ENCODE assay signal across 22 mouse cellular contexts in the genomic region with DNA sequence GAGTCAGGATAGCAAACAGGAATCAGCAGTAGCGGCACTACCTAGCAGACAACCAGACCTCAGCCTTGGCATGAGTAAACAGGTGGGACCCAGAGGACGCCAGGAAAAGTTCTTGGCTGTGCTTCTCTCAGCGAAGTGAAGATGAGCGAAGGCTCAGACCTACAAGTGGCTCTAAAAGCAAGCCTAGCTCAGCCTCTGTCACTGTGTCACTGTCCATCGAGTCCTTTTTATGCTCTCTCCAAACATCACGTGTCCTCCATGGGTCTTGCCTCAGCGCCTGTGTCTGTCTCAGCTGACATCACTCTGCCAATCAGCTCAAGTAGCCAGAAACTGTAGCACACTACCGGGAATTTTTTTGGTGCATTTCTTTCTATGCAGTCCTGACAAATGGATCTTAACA. TPM values are rescaled to one million over a fixed set of nuclear protein-coding genes. Genes with fewer than 3 reads are reported as not detected.
A peak's percentile ranks its signal among the peaks of the same experiment; 100 is the strongest.
DNase-seq lines count a peak whose midpoint lies in the region; ATAC-seq and TF ChIP-seq lines count a peak whose summit lies in the region.
"Had no signal": no experiment of that assay in that cellular context is flagged by ENCODE, and none has a peak within 500 bp of the region (broad histone marks: within the 10 kb centered on the region; RNA-seq: fewer than 3 reads in every experiment).

No protein-coding gene starts in this region.

- H3K9ac ChIP-seq in liver, adult 2 months (ENCODE audit: low read depth, low read length), result peak overlapping the region; percentile 26
- no peak overlapping the region for H3K9ac ChIP-seq in liver, embryonic 12.5 days
- no peak overlapping the region for H3K9ac ChIP-seq in liver, postnatal 0 days (replicated peaks)

- no peaks in the 10 kb centered on the region for H3K9me3 ChIP-seq in liver, embryonic 12.5 days (replicated peaks)
- no peaks in the 10 kb centered on the region for H3K9me3 ChIP-seq in liver, postnatal 0 days (ENCODE audit: low read length)
- H3K9me3 ChIP-seq: G1E had no signal

- DNase-seq in gastrocnemius, adult 18-20 months (ENCODE audit: low spot score), result peak; percentile 44
- no peak for DNase-seq in gastrocnemius, postnatal 10 days
- DNase-seq in gastrocnemius, adult 2 months, result peak; percentile 61
- DNase-seq in gastrocnemius, postnatal 4 days (ENCODE audit: low spot score in 2 of 2), result no peak
- DNase-seq in liver, adult 2 months (ENCODE audit: extremely low read depth, low read depth, low spot score), result peak; percentile 83
- peak; percentile 32 for DNase-seq in liver, postnatal 0 days
- DNase-seq in liver, result no peak
- DNase-seq: adrenal gland, adult 2 months; adrenal gland, adult 8-10 months; adrenal gland, postnatal 10 days; adrenal gland, postnatal 14 days; adrenal gland, postnatal 25 days; adrenal gland, postnatal 36 days; B cell, adult 2 months; cerebellum, adult 11 months; cerebellum, adult 11-12 months had no signal

- no peak for ATAC-seq in liver, embryonic 12.5 days
- ATAC-seq in liver, postnatal 0 days, result peak; percentile 91
- ATAC-seq: activated CD4-positive, CD25-positive, alpha-beta regulatory T cell, adult 4 months; CD4-positive, CD25-positive, alpha-beta regulatory T cell, adult 4 months; Patski had no signal

- H3K4me2 ChIP-seq in liver, embryonic 12.5 days, result no peak overlapping the region
- peak overlapping the region; percentile 11; the same call in 1 of the 2 replicates for H3K4me2 ChIP-seq in liver, postnatal 0 days (ENCODE audit: low read depth, low read length)

- TF ChIP-seq CTCF in gastrocnemius, adult 2 months (IDR thresholded peaks at IDR 0.05), result no peak
- TF ChIP-seq CTCF in liver, adult 2 months (IDR thresholded peaks at IDR 0.05; ENCODE audit: low read depth, low read length), result no peak
- TF ChIP-seq CTCF in liver, postnatal 0 days (IDR thresholded peaks at IDR 0.05; ENCODE audit: low read depth), result no peak

- H3K4me3 ChIP-seq in gastrocnemius, adult 2 months, result peak overlapping the region; percentile 62
- H3K4me3 ChIP-seq in liver, adult 2 months (ENCODE audit: insufficient read depth, low read depth, low read length), result peak overlapping the region; percentile 9; the same call in 1 of the 2 replicates
- H3K4me3 ChIP-seq in liver, embryonic 12.5 days, result no peak overlapping the region
- no peak overlapping the region for H3K4me3 ChIP-seq in liver, postnatal 0 days (ENCODE audit: low read depth, low read length)

- H3K79me2 ChIP-seq in liver, adult 2 months (ENCODE audit: control insufficient read depth, insufficient read depth, low read length), result no peaks in the 10 kb centered on the region

- peak; percentile 55; the same call in 1 of the 2 replicates for TF ChIP-seq POLR2A in liver, adult 2 months (IDR thresholded peaks at IDR 0.05; ENCODE audit: extremely low read depth, insufficient read depth, low read length)

- H3K4me1 ChIP-seq in liver, adult 2 months (ENCODE audit: control insufficient read depth, insufficient read depth, low read length), result no peaks in the 10 kb centered on the region
- no peaks in the 10 kb centered on the region for H3K4me1 ChIP-seq in liver, embryonic 12.5 days
- no peaks in the 10 kb centered on the region for H3K4me1 ChIP-seq in liver, postnatal 0 days (ENCODE audit: insufficient read depth)

- no peaks in the 10 kb centered on the region for H3K36me3 ChIP-seq in liver, adult 2 months (ENCODE audit: control insufficient read depth, insufficient read depth, low read length)
- H3K36me3 ChIP-seq in liver, embryonic 12.5 days, result no peaks in the 10 kb centered on the region
- no peaks in the 10 kb centered on the region for H3K36me3 ChIP-seq in liver, postnatal 0 days (replicated peaks; ENCODE audit: insufficient read depth, low read length)
- H3K36me3 ChIP-seq: G1E had no signal

- H3K27ac ChIP-seq in gastrocnemius, adult 2 months, result peak overlapping the region; percentile 76
- peak overlapping the region; percentile 21; the same call in 1 of the 2 replicates for H3K27ac ChIP-seq in liver, adult 2 months (replicated peaks; ENCODE audit: insufficient read depth, low read depth, low read length)
- H3K27ac ChIP-seq in liver, embryonic 12.5 days, result no peak overlapping the region
- no peak overlapping the region for H3K27ac ChIP-seq in liver, postnatal 0 days (ENCODE audit: low read depth)

- intact Hi-C loops in gastrocnemius, adult 2 months (cut with DNase I), result no loop called here

- no peak for TF ChIP-seq EP300 in liver, postnatal 0 days (IDR thresholded peaks at IDR 0.05; ENCODE audit: low read depth)

- H3K27me3 ChIP-seq in liver, adult 2 months (ENCODE audit: control insufficient read depth, insufficient read depth, low read length), result no peaks in the 10 kb centered on the region
- H3K27me3 ChIP-seq in liver, embryonic 12.5 days (replicated peaks), result 0 out of 2 replicates have a peak, but pooled peaks cover 3% of the 10 kb centered on the region
- no peaks in the 10 kb centered on the region for H3K27me3 ChIP-seq in liver, postnatal 0 days (ENCODE audit: insufficient read depth, low read length)
- H3K27me3 ChIP-seq: CH12.LX, Patski had no signal

- WGBS in liver, adult 2 months, result 47% methylated on average over 8 of the region's 8 CpGs
- WGBS in liver, embryonic 12.5 days (ENCODE audit: insufficient replicate concordance), result 73% methylated on average over 8 of the region's 8 CpGs
- WGBS in liver, postnatal 0 days (ENCODE audit: insufficient replicate concordance), result 63% methylated on average over 8 of the region's 8 CpGs

RNA-seq across cellular contexts. Expression of gene Trp53bp2, which starts 22.5 kb away (rescaled TPM):
- 10 to 100 TPM in 1 of 2 experiments, 1 to 10 TPM in 1; 9.1 to 10.7 TPM for total RNA-seq in gastrocnemius, adult 18-20 months (2021)
- 10 to 100 TPM; 14.2 to 14.5 TPM for total RNA-seq in gastrocnemius, postnatal 10 days (2021)
- 1 to 10 TPM; 9.0 to 9.5 TPM for total RNA-seq in gastrocnemius, adult 2 months (2021)
- 10 to 100 TPM; 19.6 to 21.6 TPM for total RNA-seq in gastrocnemius, postnatal 4 days (2021)
- 5.0 and 6.0 TPM in 2 replicates for total RNA-seq in liver, adult 2 months (2014; rRNA removed)
- 5.7 and 7.2 TPM in 2 replicates for polyA plus RNA-seq in liver, adult 2 months (2012; rRNA removed)
- polyA plus RNA-seq in liver, embryonic 12.5 days (2016; fragmentation: Nextera tagmentation; extraction: Ambion mirVana), result 5.3 and 5.6 TPM in 2 replicates
- polyA plus RNA-seq in liver, postnatal 0 days (2015; fragmentation: Nextera tagmentation; extraction: Ambion mirVana), result 3.3 and 4.1 TPM in 2 replicates

RNA-seq across cellular contexts. Expression of gene Fbxo28, which starts 45.0 kb away (rescaled TPM):
- 10 to 100 TPM; 21.0 to 22.1 TPM for total RNA-seq in gastrocnemius, adult 18-20 months (2021)
- 10 to 100 TPM; 16.8 to 23.5 TPM for total RNA-seq in gastrocnemius, postnatal 10 days (2021)
- total RNA-seq in gastrocnemius, adult 2 months (2021), result 10 to 100 TPM; 21.5 to 23.1 TPM
- total RNA-seq in gastrocnemius, postnatal 4 days (2021), result 10 to 100 TPM; 21.1 to 25.4 TPM
- 5.0 and 5.9 TPM in 2 replicates for total RNA-seq in liver, adult 2 months (2014; rRNA removed)
- 4.7 TPM in 2 replicates for polyA plus RNA-seq in liver, adult 2 months (2012; rRNA removed)
- 11.5 and 12.7 TPM in 2 replicates for polyA plus RNA-seq in liver, embryonic 12.5 days (2016; fragmentation: Nextera tagmentation; extraction: Ambion mirVana)
- 4.7 and 4.9 TPM in 2 replicates for polyA plus RNA-seq in liver, postnatal 0 days (2015; fragmentation: Nextera tagmentation; extraction: Ambion mirVana)

Comparison
In these comparisons a context has a peak if more than half of its experiments do, and no peak if none do; other contexts are left out.
1. DNase-seq: peak in gastrocnemius, adult 18-20 months (single experiment), gastrocnemius, adult 2 months (single experiment), liver, adult 2 months (single experiment) and liver, postnatal 0 days (single experiment); none in gastrocnemius, postnatal 10 days (single experiment), gastrocnemius, postnatal 4 days (0 of 2) and liver (single experiment).
2. H3K27ac ChIP-seq: peak in gastrocnemius, adult 2 months (single experiment) and liver, adult 2 months (single experiment); none in liver, embryonic 12.5 days (single experiment) and liver, postnatal 0 days (single experiment).
3. H3K4me3 ChIP-seq: peak in gastrocnemius, adult 2 months (single experiment) and liver, adult 2 months (single experiment); none in liver, embryonic 12.5 days (single experiment) and liver, postnatal 0 days (single experiment).